Mouse (Mus musculus) MEL (cell line): ENCODE results near the gene Mtfp1. TPM values are rescaled to one million over a fixed set of nuclear protein-coding genes. Genes with fewer than 3 reads are reported as not detected.
A peak's percentile ranks its signal among the peaks of the same experiment; 100 is the strongest.

ENCODE experiments used
- DNase-seq: peaks from one replicate; pipeline ENCODE4 v3.0.0; 2011; ENCODE audit warnings: low read depth, low spot score
- H3K27ac ChIP-seq: 2 replicates; pipeline ENCODE4 v1.5.1; 2012; ENCODE audit warnings: low read depth, mild to moderate bottlenecking, control low read depth, low read length, moderate library complexity; ENCODE audit not compliant: control insufficient read depth
- H3K27me3 ChIP-seq, 2 experiments: fragments of 150-350 bp in 1 of 2; sonication (generic) in 1 of 2; 2 replicates each; pipeline ENCODE4 v1.6.1; 2012; ENCODE audit warnings: low read length in 2 of 2, mild to moderate bottlenecking in 2 of 2, improper control_type of control experiment in 1 of 2, moderate library complexity in 1 of 2; ENCODE audit not compliant: insufficient read depth in 2 of 2, control insufficient read depth in 1 of 2
- H3K36me3 ChIP-seq, 2 experiments: 2 replicates each; pipeline ENCODE4 v1.6.1; 2012 to 2014; ENCODE audit warnings: low read length in 2 of 2, improper control_type of control experiment in 1 of 2, inconsistent platforms in 1 of 2, mild to moderate bottlenecking in 1 of 2; ENCODE audit not compliant: insufficient read depth in 2 of 2, control insufficient read depth in 1 of 2
- H3K4me1 ChIP-seq, 2 experiments: fragments of 150-350 bp in 1 of 2; sonication (generic) in 1 of 2; 2 replicates each; pipeline ENCODE4 v1.6.1; 2012; ENCODE audit warnings: low read length in 2 of 2, improper control_type of control experiment in 1 of 2, mild to moderate bottlenecking in 1 of 2; ENCODE audit not compliant: insufficient read depth in 2 of 2, control insufficient read depth in 1 of 2
- H3K4me3 ChIP-seq, 2 experiments: fragments of 150-350 bp in 1 of 2; sonication (generic) in 1 of 2; 2 replicates each; pipeline ENCODE4 v1.5.1; 2012; ENCODE audit warnings: low read depth in 2 of 2, low read length in 2 of 2, mild to moderate bottlenecking in 2 of 2, moderate library complexity in 2 of 2, control low read depth in 1 of 2, improper control_type of control experiment in 1 of 2; ENCODE audit not compliant: control insufficient read depth in 1 of 2, insufficient read depth in 1 of 2
- H3K79me2 ChIP-seq: 2 replicates; pipeline ENCODE4 v1.6.1; 2012; ENCODE audit warnings: mild to moderate bottlenecking, low read length, moderate library complexity; ENCODE audit not compliant: control insufficient read depth, poor library complexity, insufficient read depth
- H3K9ac ChIP-seq: 2 replicates; pipeline ENCODE4 v1.6.1; 2012; ENCODE audit warnings: low read depth, mild to moderate bottlenecking, control low read depth, low read length, moderate library complexity; ENCODE audit not compliant: control insufficient read depth, poor library complexity, severe bottlenecking
- H3K9me3 ChIP-seq: fragments of 150-350 bp; sonication (generic); replicated peaks from 2 replicates; pipeline ENCODE4 v1.6.1; 2012; ENCODE audit warnings: mild to moderate bottlenecking, low read length, improper control_type of control experiment, moderate library complexity; ENCODE audit not compliant: insufficient read depth
- BHLHE40 ChIP-seq: IDR thresholded peaks from 2 replicates; pipeline ENCODE4 v1.6.1; 2012; ENCODE audit warnings: low read depth, mild to moderate bottlenecking, inconsistent platforms, low read length, improper control_type of control experiment, borderline replicate concordance
- CHD1 ChIP-seq: IDR thresholded peaks from 2 replicates; pipeline ENCODE4 v1.6.1; 2012; ENCODE audit warnings: low read depth, mild to moderate bottlenecking, inconsistent platforms, low read length, improper control_type of control experiment
- CHD2 ChIP-seq: IDR thresholded peaks from 2 replicates; pipeline ENCODE4 v1.6.1; 2011; ENCODE audit warnings: low read length, improper control_type of control experiment
- CTCF ChIP-seq, 3 experiments: IDR thresholded peaks in 2 of 3; conservative IDR thresholded peaks in 1 of 3; 2 replicates each; pipeline ENCODE4 v1.5.1; 2011 to 2012; ENCODE audit warnings: low read length in 3 of 3, low read depth in 2 of 3, mild to moderate bottlenecking in 2 of 3, improper control_type of control experiment in 1 of 3, inconsistent platforms in 1 of 3, mixed read lengths in 1 of 3, moderate library complexity in 1 of 3; ENCODE audit not compliant: control insufficient read depth in 1 of 3, insufficient read depth in 1 of 3, poor library complexity in 1 of 3, severe bottlenecking in 1 of 3
- E2F4 ChIP-seq: IDR thresholded peaks from 2 replicates; pipeline ENCODE4 v1.6.1; 2011; ENCODE audit warnings: low read depth, low read length, improper control_type of control experiment, borderline replicate concordance
- ELF1 ChIP-seq: IDR thresholded peaks from 2 replicates; pipeline ENCODE4 v1.6.1; 2014; ENCODE audit warnings: low read depth, mild to moderate bottlenecking, inconsistent platforms, low read length, improper control_type of control experiment, moderate library complexity
- EP300 ChIP-seq, 2 experiments: IDR thresholded peaks; 2 replicates each; pipeline ENCODE4 v1.6.1; 2011; ENCODE audit warnings: improper control_type of control experiment in 2 of 2, low read length in 2 of 2, low read depth in 1 of 2, mild to moderate bottlenecking in 1 of 2
- ETS1 ChIP-seq: IDR thresholded peaks from 2 replicates; pipeline ENCODE4 v1.6.1; 2012; ENCODE audit warnings: low read depth, mild to moderate bottlenecking, inconsistent platforms, low read length, improper control_type of control experiment, moderate library complexity
- GABPA ChIP-seq: IDR thresholded peaks from 2 replicates; pipeline ENCODE4 v1.6.1; 2012; ENCODE audit warnings: low read depth, mild to moderate bottlenecking, inconsistent platforms, low read length, improper control_type of control experiment, moderate library complexity
- GATA1 ChIP-seq: IDR thresholded peaks from 2 replicates; pipeline ENCODE4 v1.6.1; 2011; ENCODE audit warnings: low read depth, low read length, improper control_type of control experiment
- HCFC1 ChIP-seq: IDR thresholded peaks from 2 replicates; pipeline ENCODE4 v1.6.1; 2012; ENCODE audit warnings: low read depth, mild to moderate bottlenecking, inconsistent platforms, low read length, improper control_type of control experiment, moderate library complexity
- JUND ChIP-seq: IDR thresholded peaks from 2 replicates; pipeline ENCODE4 v1.6.1; 2011; ENCODE audit warnings: low read depth, mild to moderate bottlenecking, improper control_type of control experiment, low read length
- KAT2A ChIP-seq: conservative IDR thresholded peaks from 2 replicates; pipeline ENCODE4 v1.6.1; 2012; ENCODE audit warnings: low read depth, low read length, improper control_type of control experiment, inconsistent platforms
- MAFK ChIP-seq: IDR thresholded peaks from 2 replicates; pipeline ENCODE4 v1.6.1; 2011; ENCODE audit warnings: low read depth, mild to moderate bottlenecking, low read length, improper control_type of control experiment, borderline replicate concordance
- MAX ChIP-seq: IDR thresholded peaks from 2 replicates; pipeline ENCODE4 v1.6.1; 2011; ENCODE audit warnings: low read length, improper control_type of control experiment
- MAZ ChIP-seq: IDR thresholded peaks from 2 replicates; pipeline ENCODE4 v1.6.1; 2012; ENCODE audit warnings: low read depth, mild to moderate bottlenecking, inconsistent platforms, low read length, improper control_type of control experiment
- MEF2A ChIP-seq: IDR thresholded peaks from 2 replicates; pipeline ENCODE4 v1.6.1; 2014; ENCODE audit warnings: low read depth, mild to moderate bottlenecking, inconsistent platforms, low read length, improper control_type of control experiment; ENCODE audit not compliant: poor library complexity, insufficient replicate concordance, severe bottlenecking; ENCODE audit errors: extremely low read depth
- MXI1 ChIP-seq: IDR thresholded peaks from 2 replicates; pipeline ENCODE4 v1.6.1; 2011; ENCODE audit warnings: mild to moderate bottlenecking, low read depth, low read length, improper control_type of control experiment
- MYB ChIP-seq: IDR thresholded peaks from 2 replicates; pipeline ENCODE4 v1.6.1; 2011; ENCODE audit warnings: mild to moderate bottlenecking, low read depth, low read length, improper control_type of control experiment
- MYC ChIP-seq: IDR thresholded peaks from 2 replicates; pipeline ENCODE4 v1.6.1; 2011; ENCODE audit warnings: low read depth, mild to moderate bottlenecking, low read length, improper control_type of control experiment, moderate library complexity
- NELFE ChIP-seq: IDR thresholded peaks from 2 replicates; pipeline ENCODE4 v1.6.1; 2011; ENCODE audit warnings: low read depth, low read length, improper control_type of control experiment
- NRF1 ChIP-seq: IDR thresholded peaks from 2 replicates; pipeline ENCODE4 v1.6.1; 2014; ENCODE audit warnings: low read depth, mild to moderate bottlenecking, inconsistent platforms, low read length, improper control_type of control experiment, moderate library complexity; ENCODE audit not compliant: poor library complexity, insufficient read depth, severe bottlenecking
- POLR2A ChIP-seq, 2 experiments: IDR thresholded peaks; 2 replicates each; pipeline ENCODE4 v1.6.1; 2011 to 2012; ENCODE audit warnings: low read length in 2 of 2, mild to moderate bottlenecking in 2 of 2, control low read depth in 1 of 2, improper control_type of control experiment in 1 of 2, low read depth in 1 of 2, moderate library complexity in 1 of 2; ENCODE audit not compliant: control insufficient read depth in 1 of 2, insufficient read depth in 1 of 2, poor library complexity in 1 of 2
- POLR2AphosphoS2 ChIP-seq: IDR thresholded peaks from 2 replicates; pipeline ENCODE4 v1.6.1; 2011; ENCODE audit warnings: low read length, improper control_type of control experiment
- POLR2AphosphoS5 ChIP-seq: IDR thresholded peaks from 2 replicates; pipeline ENCODE4 v1.6.1; 2012; ENCODE audit warnings: low read depth, borderline replicate concordance, mild to moderate bottlenecking, inconsistent platforms, low read length, moderate library complexity, mixed read lengths
- RAD21 ChIP-seq: IDR thresholded peaks from 2 replicates; pipeline ENCODE4 v1.6.1; 2011; ENCODE audit warnings: mild to moderate bottlenecking, low read depth, low read length, improper control_type of control experiment
- RCOR1 ChIP-seq: IDR thresholded peaks from 2 replicates; pipeline ENCODE4 v1.6.1; 2012; ENCODE audit warnings: low read depth, mild to moderate bottlenecking, inconsistent platforms, low read length, improper control_type of control experiment
- SIN3A ChIP-seq: IDR thresholded peaks from 2 replicates; pipeline ENCODE4 v1.6.1; 2012; ENCODE audit warnings: low read length, improper control_type of control experiment, inconsistent platforms
- SMC3 ChIP-seq: IDR thresholded peaks from 2 replicates; pipeline ENCODE4 v1.6.1; 2011; ENCODE audit warnings: low read depth, low read length, improper control_type of control experiment
- TAL1 ChIP-seq: IDR thresholded peaks from 2 replicates; pipeline ENCODE4 v1.6.1; 2012; ENCODE audit warnings: mild to moderate bottlenecking, inconsistent platforms, low read length, moderate library complexity, mixed read lengths
- TBP ChIP-seq: IDR thresholded peaks from 2 replicates; pipeline ENCODE4 v1.8.0; 2011; ENCODE audit warnings: low read depth, low read length, improper control_type of control experiment
- TCF12 ChIP-seq: IDR thresholded peaks from 2 replicates; pipeline ENCODE4 v1.6.1; 2014; ENCODE audit warnings: low read depth, mild to moderate bottlenecking, inconsistent platforms, low read length, improper control_type of control experiment, moderate library complexity
- UBTF ChIP-seq: IDR thresholded peaks from 2 replicates; pipeline ENCODE4 v1.6.1; 2012; ENCODE audit warnings: low read depth, mild to moderate bottlenecking, inconsistent platforms, low read length, improper control_type of control experiment, moderate library complexity, borderline replicate concordance; ENCODE audit not compliant: insufficient read depth
- USF2 ChIP-seq, 2 experiments: IDR thresholded peaks; 2 replicates each; pipeline ENCODE4 v1.6.1; 2011 to 2012; ENCODE audit warnings: improper control_type of control experiment in 2 of 2, low read length in 2 of 2, borderline replicate concordance in 1 of 2, inconsistent platforms in 1 of 2, low read depth in 1 of 2, mild to moderate bottlenecking in 1 of 2; ENCODE audit not compliant: insufficient read depth in 1 of 2
- ZC3H11A ChIP-seq: IDR thresholded peaks from 2 replicates; pipeline ENCODE4 v1.6.1; 2012; ENCODE audit warnings: low read depth, mild to moderate bottlenecking, inconsistent platforms, low read length, improper control_type of control experiment
- ZKSCAN1 ChIP-seq: IDR thresholded peaks from 2 replicates; pipeline ENCODE4 v1.6.1; 2012; ENCODE audit warnings: low read depth, mild to moderate bottlenecking, inconsistent platforms, low read length, improper control_type of control experiment, moderate library complexity
- ZMIZ1 ChIP-seq: IDR thresholded peaks from 2 replicates; pipeline ENCODE4 v1.6.1; 2012; ENCODE audit warnings: low read depth, mild to moderate bottlenecking, inconsistent platforms, low read length, improper control_type of control experiment, moderate library complexity
- ZNF384 ChIP-seq: IDR thresholded peaks from 2 replicates; pipeline ENCODE4 v1.6.1; 2012; ENCODE audit warnings: low read depth, mild to moderate bottlenecking, inconsistent platforms, low read length, improper control_type of control experiment
- polyA plus RNA-seq, 2 experiments: library from polyadenylated mRNA; stranded (reverse) in 1 of 2; unstranded in 1 of 2; fragments of >175 nt in 1 of 2; fragments of >200 nt in 1 of 2; gene quantifications; 2 replicates each; pipeline versions ENCODE4 v1.2.1 to v1.2.4; 2012; ENCODE audit warnings: low replicate concordance in 2 of 2, low read depth in 1 of 2; ENCODE audit not compliant: insufficient read length in 2 of 2, insufficient read depth in 1 of 2, missing spikeins in 1 of 2
- total RNA-seq: library from RNA; depleted of rRNA; stranded (reverse); fragments of 300-350 nt; gene quantifications from 2 replicates; pipeline ENCODE4 v1.2.3, GENCODE M21; 2012

Gene Mtfp1
- total and polyA plus RNA-seq, 3 experiments, result 70.5 to 84.8 TPM; not detected in 1

DNA sequence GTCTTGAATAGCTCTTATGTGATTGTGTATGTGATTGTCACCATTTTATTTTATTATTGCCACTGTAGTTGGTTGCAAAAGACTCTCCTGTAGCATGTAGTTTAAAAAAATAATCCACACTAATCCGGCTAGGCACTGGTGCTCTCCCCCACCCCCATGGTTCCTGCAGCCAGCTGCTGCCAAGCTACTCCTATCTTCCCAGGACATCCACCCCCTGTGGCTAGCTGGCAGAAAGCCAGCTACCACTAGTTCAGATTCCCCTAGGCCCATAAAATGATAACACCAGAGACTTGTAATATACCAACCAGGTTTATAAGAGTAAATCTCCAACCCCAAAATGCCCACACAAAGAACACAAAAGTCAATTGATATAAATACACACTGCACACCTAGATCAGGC lies 9.0 kb downstream of the Mtfp1 start:
- H3K36me3 ChIP-seq, result peaks cover 1 to 11% of the 10 kb centered on the region in 2 experiments; a peak in 2 of 4 replicates
- H3K4me3 ChIP-seq, result no peak overlapping the region
- H3K27me3 ChIP-seq, result no peaks in the 10 kb centered on the region
- H3K9ac ChIP-seq, result no peak overlapping the region
- no peaks in the 10 kb centered on the region for H3K9me3 ChIP-seq
- no peak overlapping the region for H3K27ac ChIP-seq
- peak; percentile 79 for DNase-seq
- H3K79me2 ChIP-seq, result no peaks in the 10 kb centered on the region
- H3K4me1 ChIP-seq, result peaks cover 3 to 10% of the 10 kb centered on the region in 2 experiments
- no peak for TF ChIP-seq MYC
- TF ChIP-seq TAL1, result peak; percentile 14; the same call in 1 of the 2 replicates
- no peak for TF ChIP-seq CHD2
- no peak for TF ChIP-seq CHD1
- TF ChIP-seq MXI1, result no peak
- TF ChIP-seq E2F4, result no peak
- no peak for TF ChIP-seq JUND
- peak; percentile 83 for TF ChIP-seq GATA1
- TF ChIP-seq POLR2A (IDR thresholded peaks at IDR 0.05; ENCODE audit: control insufficient read depth in 1 of 2, insufficient read depth in 1 of 2, low read depth in 1 of 2, low read length in 2 of 2, poor library complexity in 1 of 2), result no peak
- TF ChIP-seq RCOR1, result peak; percentile 98
- TF ChIP-seq UBTF, result no peak
- no peak for TF ChIP-seq MYB
- no peak for TF ChIP-seq KAT2A
- no peak for TF ChIP-seq SMC3
- no peak for TF ChIP-seq POLR2AphosphoS5
- no peak for TF ChIP-seq TBP
- no peak for TF ChIP-seq USF2 (IDR thresholded peaks at IDR 0.05; ENCODE audit: borderline replicate concordance in 1 of 2, insufficient read depth in 1 of 2, low read depth in 1 of 2, low read length in 2 of 2)
- no peak for TF ChIP-seq HCFC1
- no peak for TF ChIP-seq MEF2A
- TF ChIP-seq TCF12, result peak; percentile 89
- peak; percentile 13; the same call in 1 of the 2 replicates for TF ChIP-seq SIN3A
- TF ChIP-seq MAFK, result peak; percentile 59; the same call in 1 of the 2 replicates
- TF ChIP-seq RAD21, result no peak
- TF ChIP-seq ZMIZ1, result no peak
- TF ChIP-seq BHLHE40, result no peak; the same call in 1 of the 2 replicates
- 0 out of 2 replicates have a peak, but pooled peaks have one; percentile 39 for TF ChIP-seq ZNF384
- no peak for TF ChIP-seq CTCF (IDR thresholded peaks at IDR 0.05 in 2 of 3, conservative IDR thresholded peaks at IDR 0.05 in 1 of 3; ENCODE audit: control insufficient read depth in 1 of 3, insufficient read depth in 1 of 3, low read depth in 2 of 3, low read length in 3 of 3, poor library complexity in 1 of 3, severe bottlenecking in 1 of 3)
- TF ChIP-seq POLR2AphosphoS2, result no peak
- no peak for TF ChIP-seq ZC3H11A
- no peak for TF ChIP-seq GABPA
- TF ChIP-seq ZKSCAN1, result no peak
- peak; percentile 88 for TF ChIP-seq ETS1
- no peak for TF ChIP-seq MAZ
- no peak for TF ChIP-seq MAX
- TF ChIP-seq NRF1, result no peak
- TF ChIP-seq NELFE, result no peak
- peak; percentile 72 to 81 for TF ChIP-seq EP300 (IDR thresholded peaks at IDR 0.05; ENCODE audit: low read depth in 1 of 2, low read length in 2 of 2)
- no peak for TF ChIP-seq ELF1
